Mouse (Mus musculus) CD4-positive helper T cell, adult 2 months (primary cell): ENCODE data around the gene Kera.

Experiments
- DNase-seq: peaks from one replicate; pipeline ENCODE4 v3.0.0-alpha.2; 2012; ENCODE audit warnings: low read depth, missing footprints, low spot score

Kera gene

GRCm38 (mm10) chr10:97606579-97606978 is at the start of gene Kera:
Gene Kera (plus strand): TSS chr10:97606879.
- DNase-seq, result no peak

GRCm38 (mm10) chr10:97564957-97565856 is 41.5 kb upstream of the Kera start, which contains the start of gene Lum:
Gene Lum (plus strand): TSS chr10:97565128.
- no peak for DNase-seq

- DNase-seq, result no peak
Observed at GRCm38 (mm10) chr10:97567489-97568135, 39.1 kb upstream of the Kera start.

- DNase-seq, result no peak
Observed at GRCm38 (mm10) chr10:97582543-97583231, 24.0 kb upstream of the Kera start.

GRCm38 (mm10) chr10:97584176-97584575 is 22.5 kb upstream of the Kera start:
- no peak for DNase-seq

GRCm38 (mm10) chr10:97587159-97587558 is 19.5 kb upstream of the Kera start:
- DNase-seq, result no peak

GRCm38 (mm10) chr10:97589574-97589973 is 17.1 kb upstream of the Kera start:
- no peak for DNase-seq

- DNase-seq, result no peak
Observed at GRCm38 (mm10) chr10:97591036-97591435, 15.6 kb upstream of the Kera start.

GRCm38 (mm10) chr10:97591685-97592084 is 15.0 kb upstream of the Kera start:
- DNase-seq, result no peak

GRCm38 (mm10) chr10:97595680-97596079 is 11.0 kb upstream of the Kera start:
- DNase-seq, result no peak

- no peak for DNase-seq
Observed at GRCm38 (mm10) chr10:97601744-97602143, 4.9 kb upstream of the Kera start.

- DNase-seq, result no peak
Observed at GRCm38 (mm10) chr10:97603256-97603655, 3.4 kb upstream of the Kera start.

- no peak for DNase-seq
Observed at GRCm38 (mm10) chr10:97622328-97622727, 15.6 kb downstream of the Kera start.

GRCm38 (mm10) chr10:97624381-97624780 is 17.7 kb downstream of the Kera start:
- no peak for DNase-seq

- no peak for DNase-seq
Observed at GRCm38 (mm10) chr10:97625116-97625515, 18.4 kb downstream of the Kera start.

- no peak for DNase-seq
Observed at GRCm38 (mm10) chr10:97626543-97626942, 19.9 kb downstream of the Kera start.

- no peak for DNase-seq
Observed at GRCm38 (mm10) chr10:97631061-97631460, 24.4 kb downstream of the Kera start.

GRCm38 (mm10) chr10:97641926-97642325 is 35.2 kb downstream of the Kera start:
- no peak for DNase-seq

GRCm38 (mm10) chr10:97643768-97644167 is 37.1 kb downstream of the Kera start, which contains the start of gene Epyc:
Gene Epyc (plus strand): TSS chr10:97644068.
- no peak for DNase-seq

- DNase-seq, result no peak
Observed at GRCm38 (mm10) chr10:97650334-97650733, 43.7 kb downstream of the Kera start.

- DNase-seq, result no peak
Observed at GRCm38 (mm10) chr10:97659489-97659888, 52.8 kb downstream of the Kera start.
